Mouse (Mus musculus) G1E (cell line): ENCODE measurements around the gene 2210407C18Rik. TPM values are rescaled to one million over a fixed set of nuclear protein-coding genes. Genes with fewer than 3 reads are reported as not detected.

Source experiments
- ATAC-seq: 2 replicates; pipeline ENCODE4 v1.8.0; 2016; ENCODE audit warnings: mild to moderate bottlenecking; ENCODE audit not compliant: insufficient number of reproducible peaks, poor library complexity, low FRiP score, severe bottlenecking; ENCODE audit errors: extremely low read depth
- DNase-seq: peaks from one replicate; pipeline ENCODE4 v3.0.0; 2012; ENCODE audit warnings: low spot score
- H3K27me3 ChIP-seq: 2 replicates; pipeline ENCODE4 v1.6.1; 2012; ENCODE audit warnings: mild to moderate bottlenecking, low read length, inconsistent platforms; ENCODE audit not compliant: insufficient read depth
- H3K36me3 ChIP-seq: replicated peaks from 2 replicates; pipeline ENCODE3; 2012; ENCODE audit warnings: mild to moderate bottlenecking, inconsistent platforms
- H3K4me1 ChIP-seq: 2 replicates; pipeline ENCODE4 v1.6.1; 2012; ENCODE audit warnings: low read depth, low read length, inconsistent platforms, mixed read lengths; ENCODE audit not compliant: insufficient read depth
- H3K4me3 ChIP-seq: 2 replicates; pipeline ENCODE4 v1.5.1; 2012; ENCODE audit warnings: low read depth, mild to moderate bottlenecking, inconsistent platforms, low read length, moderate library complexity, mixed read lengths
- H3K9me3 ChIP-seq: replicated peaks from 2 replicates; pipeline ENCODE4 v1.6.1; 2012; ENCODE audit warnings: inconsistent platforms
- CTCF ChIP-seq: IDR thresholded peaks from 2 replicates; pipeline ENCODE4 v1.5.1; 2012; ENCODE audit warnings: low read depth, low read length, inconsistent platforms, mixed read lengths
- GATA1 ChIP-seq: IDR thresholded peaks from 2 replicates; pipeline ENCODE4 v1.6.1; 2012; ENCODE audit warnings: borderline replicate concordance, low read length, inconsistent platforms, mixed read lengths
- GATA2 ChIP-seq: IDR thresholded peaks from 2 replicates; pipeline ENCODE4 v1.6.1; 2012; ENCODE audit warnings: low read depth, low read length, inconsistent platforms, borderline replicate concordance
- POLR2AphosphoS5 ChIP-seq: IDR thresholded peaks from 2 replicates; pipeline ENCODE4 v1.6.1; 2012; ENCODE audit warnings: low read depth, low read length, inconsistent platforms; ENCODE audit not compliant: insufficient replicate concordance
- TAL1 ChIP-seq: conservative IDR thresholded peaks from 2 replicates; pipeline ENCODE4 v1.6.1; 2012; ENCODE audit warnings: low read depth, low read length, inconsistent platforms, mixed read lengths
- polyA plus RNA-seq: library from polyadenylated mRNA; stranded (reverse); fragments of >175 nt; gene quantifications from 2 replicates; pipeline ENCODE4 v1.2.3, GENCODE M21; 2012
- total RNA-seq, 2 experiments: library from RNA; stranded (forward) in 1 of 2; stranded (reverse) in 1 of 2; fragments of 200-1000 nt in 1 of 2; fragments of >200 nt in 1 of 2; fragmentation: Nextera tagmentation in 1 of 2; gene quantifications; 2 replicates each; pipeline ENCODE4 v1.2.3; 2014 to 2017

2210407C18Rik gene
- total and polyA plus RNA-seq, 3 experiments = not detected

DNA sequence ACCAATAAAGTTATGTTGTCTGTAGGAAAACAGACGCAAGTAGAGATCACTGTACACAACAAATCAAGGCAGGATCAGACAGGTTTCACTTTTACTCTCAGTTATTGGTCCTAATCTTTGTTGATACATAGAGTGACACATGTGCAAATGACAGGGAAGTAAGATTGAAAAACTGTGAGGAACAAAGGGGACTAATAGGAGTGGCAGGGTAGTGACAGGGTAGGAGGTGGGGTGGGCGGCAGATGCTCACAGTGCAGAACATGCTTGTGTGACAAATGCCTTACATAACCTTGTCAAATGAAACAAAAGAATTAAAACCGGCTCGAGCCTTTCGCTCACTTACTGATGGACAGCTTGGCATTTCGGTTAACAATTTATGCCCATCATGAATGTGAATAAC is 2.9 kb upstream of the 2210407C18Rik start:
- ATAC-seq (no peak), DNase-seq (no peak)
- no peaks in the 10 kb centered on the region for H3K36me3 ChIP-seq
- H3K9me3 ChIP-seq = no peaks in the 10 kb centered on the region
- TF ChIP-seq TAL1 = no peak
- TF ChIP-seq CTCF = no peak
- no peak for TF ChIP-seq GATA1
- TF ChIP-seq GATA2 = no peak
- TF ChIP-seq POLR2AphosphoS5 = no peak
- peaks cover 2% of the 10 kb centered on the region; the same call in 1 of the 2 replicates for H3K4me1 ChIP-seq
- H3K27me3 ChIP-seq = no peaks in the 10 kb centered on the region
- H3K4me3 ChIP-seq = no peak overlapping the region

GRCm38 (mm10) chr11:58618369-58618768 is 2.5 kb upstream of the 2210407C18Rik start:
- DNase-seq = no peak
- Histone ChIP-seq H3K27me3 (no peaks in the 10 kb centered on the region), H3K4me3 (no peak overlapping the region), H3K9me3 (no peaks in the 10 kb centered on the region), H3K4me1 (peaks cover 2% of the 10 kb centered on the region; the same call in 1 of the 2 replicates), H3K36me3 (no peaks in the 10 kb centered on the region)
- no peak for ATAC-seq
- no peak for TF ChIP-seq CTCF
- no peak for TF ChIP-seq TAL1
- no peak for TF ChIP-seq POLR2AphosphoS5
- TF ChIP-seq GATA2 = no peak
- no peak for TF ChIP-seq GATA1

- Histone ChIP-seq H3K9me3 (no peaks in the 10 kb centered on the region), H3K4me3 (no peak overlapping the region), H3K27me3 (no peaks in the 10 kb centered on the region), H3K36me3 (no peaks in the 10 kb centered on the region), H3K4me1 (peaks cover 2% of the 10 kb centered on the region; the same call in 1 of the 2 replicates)
- ATAC-seq (no peak), DNase-seq (no peak)
- TF ChIP-seq TAL1 (no peak), CTCF (no peak), POLR2AphosphoS5 (no peak), GATA1 (no peak), GATA2 (no peak)
These were observed 1.3 kb downstream of the 2210407C18Rik start for GRCm38 (mm10) chr11:58614526-58614925.

- H3K9me3 ChIP-seq = no peaks in the 10 kb centered on the region
- ATAC-seq (no peak), DNase-seq (no peak)
- H3K4me1 ChIP-seq = peaks cover 1% of the 10 kb centered on the region; the same call in 1 of the 2 replicates
- H3K27me3 ChIP-seq = no peaks in the 10 kb centered on the region
- TF ChIP-seq CTCF = no peak
- no peak for TF ChIP-seq GATA1
- H3K36me3 ChIP-seq = no peaks in the 10 kb centered on the region
- no peak overlapping the region for H3K4me3 ChIP-seq
These were observed 2.5 kb downstream of the 2210407C18Rik start for GRCm38 (mm10) chr11:58613359-58613758.

- ATAC-seq (no peak), DNase-seq (no peak)
- peaks cover 7% of the 10 kb centered on the region; the same call in 1 of the 2 replicates for H3K27me3 ChIP-seq
- H3K4me3 ChIP-seq = no peak overlapping the region
- TF ChIP-seq GATA2 (no peak), POLR2AphosphoS5 (no peak), CTCF (no peak), GATA1 (no peak), TAL1 (no peak)
- H3K9me3 ChIP-seq = no peaks in the 10 kb centered on the region
- no peaks in the 10 kb centered on the region for H3K36me3 ChIP-seq
- H3K4me1 ChIP-seq = no peaks in the 10 kb centered on the region
These were observed 8.8 kb downstream of the 2210407C18Rik start for GRCm38 (mm10) chr11:58607030-58607429.

GRCm38 (mm10) chr11:58606177-58606919 is 9.5 kb downstream of the 2210407C18Rik start:
- no peaks in the 10 kb centered on the region for H3K4me1 ChIP-seq
- H3K9me3 ChIP-seq = no peaks in the 10 kb centered on the region
- H3K36me3 ChIP-seq = no peaks in the 10 kb centered on the region
- peaks cover 7% of the 10 kb centered on the region; the same call in 1 of the 2 replicates for H3K27me3 ChIP-seq
- H3K4me3 ChIP-seq = no peak overlapping the region
- TF ChIP-seq GATA1 (no peak), POLR2AphosphoS5 (no peak), CTCF (no peak), TAL1 (no peak), GATA2 (no peak)
- ATAC-seq = no peak
- no peak for DNase-seq
